Mouse (Mus musculus) stomach, embryonic 16.5 days (tissue): ENCODE data around the gene Agpat3. TPM values are rescaled to one million over a fixed set of nuclear protein-coding genes. Genes with fewer than 3 reads are reported as not detected.

Experiments used
- ATAC-seq: fragments of 200-750 bp; cut with Nextera tagmentation; 2 replicates; pipeline ENCODE4 v1.8.0; 2017; ENCODE audit warnings: moderate number of reproducible peaks, moderate TSS enrichment; ENCODE audit not compliant: insufficient read depth, low FRiP score
- H3K27ac ChIP-seq: fragments of 300-500 bp; sonication (generic); 2 replicates; pipeline ENCODE4 v1.5.1; 2014; ENCODE audit warnings: low read length
- H3K27me3 ChIP-seq: fragments of 300-500 bp; sonication (generic); 2 replicates; pipeline ENCODE4 v1.6.1; 2014; ENCODE audit warnings: low read length, control low read depth, mixed read lengths; ENCODE audit not compliant: control insufficient read depth, insufficient read depth
- H3K36me3 ChIP-seq: fragments of 300-500 bp; sonication (generic); 2 replicates; pipeline ENCODE4 v1.6.1; 2014; ENCODE audit warnings: low read length; ENCODE audit not compliant: control insufficient read depth, insufficient read depth
- H3K4me1 ChIP-seq: fragments of 300-500 bp; sonication (generic); 2 replicates; pipeline ENCODE4 v1.6.1; 2014; ENCODE audit warnings: low read length, control low read depth, mixed read lengths; ENCODE audit not compliant: control insufficient read depth, insufficient read depth
- H3K4me2 ChIP-seq: fragments of 300-500 bp; sonication (generic); 2 replicates; pipeline ENCODE4 v1.6.1; 2014; ENCODE audit warnings: low read depth, low read length, mixed read lengths
- H3K4me3 ChIP-seq: fragments of 300-500 bp; sonication (generic); replicated peaks from 2 replicates; pipeline ENCODE4 v1.5.1; 2014; ENCODE audit warnings: mild to moderate bottlenecking, low read length
- H3K9ac ChIP-seq: fragments of 300-500 bp; sonication (generic); 2 replicates; pipeline ENCODE4 v1.6.1; 2014; ENCODE audit warnings: low read length
- H3K9me3 ChIP-seq: fragments of 300-500 bp; sonication (generic); replicated peaks from 2 replicates; pipeline ENCODE4 v1.6.1; 2016; ENCODE audit warnings: low read length, control low read depth; ENCODE audit not compliant: control insufficient read depth
- WGBS: fragments of 180-500 bp; shearing (Covaris S2); extraction: QIAGEN DNeasy Blood & Tissue Kit; methylation state at CpG from one replicate; pipeline ENCODE4 v1.1.7; 2014; 5-methylcytosine and 5-hydroxymethylcytosine counted together
- polyA plus RNA-seq: library from polyadenylated mRNA; unstranded; fragments of >200 nt; fragmentation: Nextera tagmentation; extraction: Ambion mirVana; gene quantifications from 2 replicates; pipeline ENCODE4 v1.2.1, GENCODE M21; 2015

The Agpat3 gene
- polyA plus RNA-seq, 1 experiment from 2014 or later, result 26.7 TPM

- no peak for ATAC-seq
- Histone ChIP-seq H3K9me3 (no peaks in the 10 kb centered on the region), H3K4me1 (no peaks in the 10 kb centered on the region), H3K4me2 (no peak overlapping the region), H3K27ac (no peak overlapping the region), H3K4me3 (no peak overlapping the region), H3K9ac (no peak overlapping the region), H3K27me3 (no peaks in the 10 kb centered on the region), H3K36me3 (peaks cover 14% of the 10 kb centered on the region; the same call in 1 of the 2 replicates)
- 73% methylated on average over 5 of the region's 5 CpGs for WGBS
These were observed 64.2 kb downstream of the Agpat3 start for GRCm38 (mm10) chr10:78288135-78288534.

- Histone ChIP-seq H3K4me3 (no peak overlapping the region), H3K4me1 (no peaks in the 10 kb centered on the region), H3K27ac (no peak overlapping the region), H3K9ac (no peak overlapping the region), H3K27me3 (no peaks in the 10 kb centered on the region), H3K36me3 (peaks cover 18% of the 10 kb centered on the region; the same call in 1 of the 2 replicates), H3K4me2 (no peak overlapping the region), H3K9me3 (no peaks in the 10 kb centered on the region)
- ATAC-seq, result peak; percentile 74
- 71% methylated on average over 22 of the region's 22 CpGs for WGBS
These were observed 64.7 kb downstream of the Agpat3 start for GRCm38 (mm10) chr10:78287465-78288132.

GRCm38 (mm10) chr10:78285959-78286358 is 66.3 kb downstream of the Agpat3 start:
- Histone ChIP-seq H3K27ac (no peak overlapping the region), H3K4me1 (no peaks in the 10 kb centered on the region), H3K9ac (no peak overlapping the region), H3K9me3 (no peaks in the 10 kb centered on the region), H3K36me3 (peaks cover 18% of the 10 kb centered on the region; the same call in 1 of the 2 replicates), H3K27me3 (no peaks in the 10 kb centered on the region), H3K4me2 (no peak overlapping the region), H3K4me3 (no peak overlapping the region)
- WGBS, result 92% methylated on average over 4 of the region's 4 CpGs
- no peak for ATAC-seq

- no peak overlapping the region for H3K27ac ChIP-seq
- H3K9me3 ChIP-seq, result no peaks in the 10 kb centered on the region
- no peaks in the 10 kb centered on the region for H3K4me1 ChIP-seq
- H3K36me3 ChIP-seq, result peaks cover 18% of the 10 kb centered on the region; the same call in 1 of the 2 replicates
- no peaks in the 10 kb centered on the region for H3K27me3 ChIP-seq
- H3K4me2 ChIP-seq, result no peak overlapping the region
- no peak overlapping the region for H3K4me3 ChIP-seq
- no peak overlapping the region for H3K9ac ChIP-seq
- WGBS, result 88% methylated on average over 6 of the region's 6 CpGs
- ATAC-seq, result no peak
These were observed 66.9 kb downstream of the Agpat3 start for GRCm38 (mm10) chr10:78285409-78285808.

GRCm38 (mm10) chr10:78284812-78285211 is 67.5 kb downstream of the Agpat3 start:
- 81% methylated on average over 12 of the region's 12 CpGs for WGBS
- peaks cover 18% of the 10 kb centered on the region; the same call in 1 of the 2 replicates for H3K36me3 ChIP-seq
- H3K4me3 ChIP-seq, result no peak overlapping the region
- H3K4me1 ChIP-seq, result no peaks in the 10 kb centered on the region
- no peaks in the 10 kb centered on the region for H3K27me3 ChIP-seq
- ATAC-seq, result no peak
- no peak overlapping the region for H3K4me2 ChIP-seq
- H3K27ac ChIP-seq, result no peak overlapping the region
- H3K9ac ChIP-seq, result no peak overlapping the region
- no peaks in the 10 kb centered on the region for H3K9me3 ChIP-seq

GRCm38 (mm10) chr10:78282411-78282810 is 69.9 kb downstream of the Agpat3 start:
- H3K36me3 ChIP-seq, result peaks cover 18% of the 10 kb centered on the region; the same call in 1 of the 2 replicates
- H3K4me1 ChIP-seq, result no peaks in the 10 kb centered on the region
- 93% methylated on average over 4 of the region's 4 CpGs for WGBS
- H3K27ac ChIP-seq, result no peak overlapping the region
- H3K4me3 ChIP-seq, result no peak overlapping the region
- H3K9ac ChIP-seq, result no peak overlapping the region
- no peaks in the 10 kb centered on the region for H3K27me3 ChIP-seq
- no peaks in the 10 kb centered on the region for H3K9me3 ChIP-seq
- H3K4me2 ChIP-seq, result no peak overlapping the region
- no peak for ATAC-seq

- Histone ChIP-seq H3K9ac (no peak overlapping the region), H3K4me3 (no peak overlapping the region), H3K36me3 (peaks cover 4% of the 10 kb centered on the region; the same call in 1 of the 2 replicates), H3K27me3 (no peaks in the 10 kb centered on the region), H3K4me1 (no peaks in the 10 kb centered on the region), H3K4me2 (no peak overlapping the region), H3K27ac (no peak overlapping the region), H3K9me3 (no peaks in the 10 kb centered on the region)
- 91% methylated on average over 9 of the region's 9 CpGs for WGBS
- no peak for ATAC-seq
These were observed 71.8 kb downstream of the Agpat3 start for GRCm38 (mm10) chr10:78280486-78280885.

GRCm38 (mm10) chr10:78279210-78279609 is 73.1 kb downstream of the Agpat3 start:
- 56% methylated on average over 8 of the region's 8 CpGs for WGBS
- H3K36me3 ChIP-seq, result peaks cover 4% of the 10 kb centered on the region; the same call in 1 of the 2 replicates
- peak; percentile 61; the same call in 1 of the 2 replicates for ATAC-seq

GRCm38 (mm10) chr10:78277835-78278234 is 74.5 kb downstream of the Agpat3 start:
- no peak for ATAC-seq
- peaks cover 7% of the 10 kb centered on the region; the same call in 1 of the 2 replicates for H3K36me3 ChIP-seq
- no peak overlapping the region for H3K4me2 ChIP-seq

More at GRCm38 (mm10) chr10:78279210-78279609, 73.1 kb downstream of the Agpat3 start:
- H3K4me1 ChIP-seq, result no peaks in the 10 kb centered on the region
- H3K4me2 ChIP-seq, result no peak overlapping the region
- no peak overlapping the region for H3K9ac ChIP-seq
- H3K27me3 ChIP-seq, result no peaks in the 10 kb centered on the region
- H3K4me3 ChIP-seq, result no peak overlapping the region
- H3K27ac ChIP-seq, result no peak overlapping the region
- H3K9me3 ChIP-seq, result no peaks in the 10 kb centered on the region

More at GRCm38 (mm10) chr10:78277835-78278234, 74.5 kb downstream of the Agpat3 start:
- WGBS, result 78% methylated on average over 3 of the region's 3 CpGs
- Histone ChIP-seq H3K27ac (no peak overlapping the region), H3K9ac (no peak overlapping the region), H3K9me3 (no peaks in the 10 kb centered on the region), H3K27me3 (no peaks in the 10 kb centered on the region), H3K4me1 (0 out of 2 replicates have a peak, but pooled peaks cover 2% of the 10 kb centered on the region), H3K4me3 (no peak overlapping the region)
